Mouse (Mus musculus) liver, postnatal 0 days (tissue): Measurements from ENCODE around the gene Rbm39.

Source experiments
- CTCF ChIP-seq: sonication (generic); IDR thresholded peaks from 2 replicates; pipeline ENCODE4 v1.5.1; 2016; ENCODE audit warnings: antibody characterized with exemption, low read depth
- EP300 ChIP-seq: IDR thresholded peaks from 2 replicates; pipeline ENCODE4 v1.6.1; 2016; ENCODE audit warnings: antibody characterized with exemption, low read depth, mild to moderate bottlenecking

- TF ChIP-seq CTCF (no peak), EP300 (no peak)
Observed at GRCm38 (mm10) chr2:156222100-156222499, 42.1 kb upstream of the Rbm39 start.
